Comparison of ENCODE assay signal across 18 mouse cellular contexts in the genomic region with DNA sequence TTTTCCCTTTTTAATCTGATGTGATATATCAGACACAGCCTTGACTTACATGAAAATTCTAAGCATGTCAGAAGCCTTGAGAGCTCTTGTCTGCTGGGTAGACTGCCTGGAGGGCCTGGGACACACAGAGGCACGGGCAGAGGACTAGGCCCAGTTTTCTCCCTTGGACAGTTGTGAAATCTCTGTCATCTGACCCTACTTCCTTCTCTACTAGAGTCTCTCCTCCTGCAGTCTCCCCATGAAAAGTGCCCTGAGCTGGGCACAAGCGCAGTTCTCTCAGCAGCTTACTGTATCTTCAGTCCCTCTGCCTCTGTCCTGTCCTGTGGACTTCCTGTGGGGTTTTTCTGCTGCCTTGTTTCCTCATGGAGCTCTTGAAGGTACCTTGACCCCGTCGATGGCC. TPM values are rescaled to one million over a fixed set of nuclear protein-coding genes. Genes with fewer than 3 reads are reported as not detected.
A peak's percentile ranks its signal among the peaks of the same experiment; 100 is the strongest.
DNase-seq lines count a peak whose midpoint lies in the region; ATAC-seq and TF ChIP-seq lines count a peak whose summit lies in the region.
"Had no signal": no experiment of that assay in that cellular context is flagged by ENCODE, and none has a peak within 500 bp of the region (broad histone marks: within the 10 kb centered on the region; RNA-seq: fewer than 3 reads in every experiment).

No protein-coding gene starts in this region.

- DNase-seq in layer of hippocampus, adult 9-11 months: peak; percentile 41
- no peak for DNase-seq in layer of hippocampus, adult 8-10 months (ENCODE audit: low spot score in 2 of 2)
- DNase-seq in brain, adult 2 months (ENCODE audit: low read depth, low spot score): peak; percentile 29
- no peak for DNase-seq in cerebellum, postnatal 25 days
- no peak for DNase-seq in cerebellum, postnatal 36 days
- DNase-seq: cerebellum, postnatal 10 days; kidney, postnatal 25 days; lung, embryonic 14.5 days; right cerebral cortex, adult 18-20 months; thymus, postnatal 25 days had no signal

- no peaks in the 10 kb centered on the region for H3K9me3 ChIP-seq in hindbrain, embryonic 16.5 days (ENCODE audit: control insufficient read depth, low read length)
- H3K9me3 ChIP-seq: forebrain, embryonic 13.5 days; heart, embryonic 15.5 days; neural tube, embryonic 15.5 days had no signal

- 82% methylated on average over 4 of the region's 4 CpGs for WGBS in hindbrain, embryonic 16.5 days
- WGBS in small intestine, adult 2 months: 75% methylated on average over 4 of the region's 4 CpGs

- H3K4me1 ChIP-seq in hindbrain, embryonic 16.5 days (ENCODE audit: control insufficient read depth, insufficient read depth, low read depth, low read length): no peaks in the 10 kb centered on the region
- no peaks in the 10 kb centered on the region for H3K4me1 ChIP-seq in small intestine, adult 2 months (ENCODE audit: control insufficient read depth, insufficient read depth, insufficient read length, low read length)
- H3K4me1 ChIP-seq: forebrain, embryonic 13.5 days; neural tube, embryonic 15.5 days had no signal

- no peak for TF ChIP-seq CTCF in small intestine, adult 2 months (IDR thresholded peaks at IDR 0.05; ENCODE audit: extremely low read depth, insufficient read length, insufficient replicate concordance, low read depth, low read length)

- H3K4me2 ChIP-seq in hindbrain, embryonic 16.5 days (ENCODE audit: low read length): no peak overlapping the region
- H3K4me2 ChIP-seq: forebrain, embryonic 13.5 days; heart, embryonic 15.5 days; lung, embryonic 14.5 days; neural tube, embryonic 15.5 days had no signal

- H3K27ac ChIP-seq in hindbrain, embryonic 16.5 days (ENCODE audit: low read depth, low read length): peak overlapping the region; percentile 31; the same call in 1 of the 2 replicates
- peak overlapping the region; percentile 15; the same call in 1 of the 2 replicates for H3K27ac ChIP-seq in small intestine, adult 2 months (ENCODE audit: insufficient read depth, low read depth, low read length)
- H3K27ac ChIP-seq: forebrain, embryonic 13.5 days; heart, embryonic 15.5 days; neural tube, embryonic 15.5 days had no signal

- no peak overlapping the region for H3K9ac ChIP-seq in hindbrain, embryonic 16.5 days (ENCODE audit: low read depth, low read length)
- H3K9ac ChIP-seq: forebrain, embryonic 13.5 days; heart, embryonic 15.5 days; lung, embryonic 14.5 days; neural tube, embryonic 15.5 days had no signal

- H3K4me3 ChIP-seq in hindbrain, embryonic 16.5 days (ENCODE audit: low read length): no peak overlapping the region
- no peak overlapping the region for H3K4me3 ChIP-seq in small intestine, adult 2 months (ENCODE audit: low read depth, low read length)
- H3K4me3 ChIP-seq: forebrain, embryonic 13.5 days; heart, embryonic 15.5 days; neural tube, embryonic 15.5 days had no signal

- no peak for ATAC-seq in hindbrain, embryonic 16.5 days
- ATAC-seq: forebrain, embryonic 13.5 days; intestine, embryonic 16.5 days; Patski had no signal

- TF ChIP-seq POLR2A in small intestine, adult 2 months (IDR thresholded peaks at IDR 0.05; ENCODE audit: low read depth, low read length): no peak

- no peaks in the 10 kb centered on the region for H3K27me3 ChIP-seq in hindbrain, embryonic 16.5 days (replicated peaks; ENCODE audit: control insufficient read depth, insufficient read depth, low read length)
- H3K27me3 ChIP-seq in small intestine, adult 2 months (ENCODE audit: control insufficient read depth, insufficient read depth, low read length): no peaks in the 10 kb centered on the region
- H3K27me3 ChIP-seq: CH12.LX; forebrain, embryonic 13.5 days; heart, embryonic 15.5 days; neural tube, embryonic 15.5 days; Patski had no signal

- peaks cover 17% of the 10 kb centered on the region for H3K36me3 ChIP-seq in hindbrain, embryonic 16.5 days (ENCODE audit: control insufficient read depth, insufficient read depth, low read length)
- peaks cover 27% of the 10 kb centered on the region for H3K36me3 ChIP-seq in small intestine, adult 2 months (ENCODE audit: control insufficient read depth, insufficient read depth, low read length)

RNA-seq across cellular contexts. Expression of gene Arf2, which starts 12.8 kb away (rescaled TPM):
- total RNA-seq in layer of hippocampus, adult 8-10 months (2022): 10 to 100 TPM; 39.1 to 55.3 (median 42.5) TPM
- 197 and 200 TPM in 2 replicates for polyA plus RNA-seq in hindbrain, embryonic 16.5 days (2015; fragmentation: Nextera tagmentation; extraction: Ambion mirVana)
- 2.6 and 3.1 TPM in 2 replicates for polyA plus RNA-seq in small intestine, adult 2 months (2012; rRNA removed)

RNA-seq across cellular contexts. Expression of gene Nsf, which starts 25.5 kb away (rescaled TPM):
- 1,000 to 10,000 TPM; 1,076 to 1,216 (median 1,154) TPM for total RNA-seq in layer of hippocampus, adult 8-10 months (2022)
- polyA plus RNA-seq in hindbrain, embryonic 16.5 days (2015; fragmentation: Nextera tagmentation; extraction: Ambion mirVana): 220 and 239 TPM in 2 replicates
- polyA plus RNA-seq in small intestine, adult 2 months (2012; rRNA removed): 15.0 and 25.8 TPM in 2 replicates

Comparison
In these comparisons a context has a peak if more than half of its experiments do, and no peak if none do; other contexts are left out.
1. DNase-seq: peak in layer of hippocampus, adult 9-11 months (single experiment) and brain, adult 2 months (single experiment); none in layer of hippocampus, adult 8-10 months (0 of 2), cerebellum, postnatal 25 days (0 of 2) and cerebellum, postnatal 36 days (0 of 2).
2. RNA of gene Arf2, which starts 12.8 kb away (polyA plus RNA-seq): 197 to 200 TPM in hindbrain, embryonic 16.5 days; 2.6 to 3.1 TPM in small intestine, adult 2 months; every median in the first group is over 10 times any median in the second.